Mouse (Mus musculus): ENCODE data around the gene Stard3.
A peak's percentile ranks its signal among the peaks of the same experiment; 100 is the strongest.

The Stard3 gene

DNA sequence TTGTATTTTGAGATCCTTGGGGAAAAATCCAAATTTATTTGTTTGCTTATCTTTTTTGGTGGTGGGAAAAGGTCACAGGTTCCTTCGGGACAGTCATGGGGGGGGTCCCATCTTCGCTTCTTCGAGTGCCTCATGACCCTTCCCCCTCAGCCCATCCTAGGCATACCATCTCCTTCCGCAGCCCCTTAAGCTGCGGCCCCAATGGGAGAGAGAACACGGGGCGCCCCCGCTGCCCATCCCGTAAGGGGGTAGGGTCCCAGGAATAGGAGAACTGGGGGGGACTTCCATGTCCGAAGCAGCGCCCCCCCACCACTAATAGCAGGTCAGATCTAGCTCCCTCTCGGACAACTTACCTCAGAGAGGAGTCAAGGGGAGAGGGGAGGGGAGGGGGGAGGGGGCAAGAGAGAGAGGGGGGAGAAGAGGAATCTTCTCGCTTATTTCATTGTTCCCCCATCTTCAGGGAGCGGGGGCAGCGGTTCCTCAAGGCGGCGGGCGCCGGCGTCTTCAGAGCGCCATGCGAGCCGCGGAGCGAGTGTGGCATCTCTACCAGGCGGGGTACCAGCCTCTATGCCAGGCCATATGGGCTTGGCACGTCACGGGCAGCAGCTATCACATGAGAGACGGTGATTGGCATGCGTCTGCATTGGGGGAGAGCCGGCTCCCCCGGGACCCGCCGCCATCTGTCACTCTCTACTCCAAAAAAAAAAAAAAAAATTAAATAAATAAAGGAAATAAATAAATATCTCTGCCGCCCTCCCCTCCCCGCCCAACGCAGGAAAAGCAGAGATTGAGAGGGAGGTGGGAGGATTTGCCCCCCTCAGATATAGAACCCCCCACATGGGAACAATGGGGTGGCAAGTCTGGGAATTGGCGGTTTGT, 28.8 kb upstream of the Stard3 start, which contains the start of gene Neurod2:
TSS of gene Neurod2 (minus strand) at position 568 of the 879 bp plus-strand sequence.
- no peak for DNase-seq

DNA sequence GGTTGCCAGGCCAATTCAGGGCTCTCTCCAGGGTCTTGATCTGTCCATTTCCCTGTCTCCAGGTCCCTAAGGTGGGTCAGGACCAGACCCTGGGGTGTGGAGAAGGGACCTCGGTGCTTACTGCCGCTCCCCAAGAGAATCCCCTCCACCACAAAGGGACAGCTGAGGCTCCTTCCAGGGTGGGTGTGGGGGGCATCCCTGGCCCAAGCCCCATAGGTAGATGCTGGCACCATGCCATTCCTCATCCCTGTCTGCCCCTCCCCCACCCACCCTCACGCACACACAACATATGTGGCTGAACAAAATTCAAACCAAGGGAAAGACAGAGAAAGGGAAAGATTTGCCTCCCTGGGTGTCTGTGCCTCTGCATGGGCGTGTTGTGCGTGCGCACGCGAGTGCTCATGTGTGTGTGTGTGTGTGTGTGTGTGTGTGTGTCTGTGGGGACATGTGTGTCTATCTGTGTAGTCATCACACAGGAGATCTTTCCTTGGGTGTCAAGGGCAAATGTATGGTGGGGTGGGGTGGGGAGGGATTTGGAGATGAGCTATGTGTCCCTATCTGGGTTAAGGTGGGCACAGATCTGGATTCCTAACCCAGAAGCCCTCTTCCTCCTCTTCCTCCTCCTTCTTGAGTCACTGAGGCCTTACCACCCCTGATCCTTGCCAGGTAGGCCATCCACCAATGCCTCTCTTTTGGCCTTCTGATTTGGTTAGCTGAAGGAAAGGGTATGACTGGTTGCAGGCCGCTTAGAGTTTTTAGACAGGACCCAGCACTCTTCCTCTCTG, 28.0 kb upstream of the Stard3 start:
- DNase-seq = no peak

DNA sequence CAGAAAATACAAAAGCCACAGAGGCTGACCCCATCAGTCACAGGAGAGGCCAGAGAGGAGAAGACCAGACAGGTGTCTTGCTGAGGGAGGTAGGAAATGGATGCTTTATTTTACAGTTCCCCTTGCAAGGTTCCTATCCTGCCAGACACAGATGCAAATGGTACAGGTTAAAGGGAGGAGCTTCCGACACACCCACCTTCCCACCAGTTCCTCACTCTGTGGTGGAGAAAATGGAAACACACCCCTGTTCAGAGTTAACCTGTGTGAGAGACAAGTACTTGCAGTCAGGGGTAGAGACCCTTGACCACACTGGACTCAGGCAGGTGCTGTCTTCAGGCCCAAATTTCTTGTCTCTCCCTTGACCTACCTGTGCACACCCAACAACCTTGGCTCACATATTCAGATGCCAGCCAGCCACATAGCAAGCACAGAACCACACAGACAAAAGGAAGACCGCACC, 27.4 kb upstream of the Stard3 start:
- DNase-seq = no peak

DNA sequence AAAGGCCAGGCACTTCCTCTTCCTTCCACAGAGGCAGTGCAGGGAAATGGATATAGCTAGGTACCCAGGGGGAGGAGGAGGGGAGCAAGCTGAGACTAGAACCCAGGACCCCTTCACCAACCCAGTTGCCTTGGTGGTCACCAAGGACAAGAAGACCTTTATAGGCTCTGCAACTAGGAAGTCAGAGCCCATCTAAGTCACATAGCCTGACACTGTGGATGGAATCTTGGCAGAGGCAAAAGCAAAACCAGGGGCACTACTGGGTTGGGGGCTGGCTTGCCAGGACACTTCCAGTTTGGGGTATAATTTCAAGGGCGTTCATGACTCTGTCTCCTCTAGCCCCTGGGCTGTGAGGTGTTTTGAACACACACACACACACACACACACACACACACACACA, 26.8 kb upstream of the Stard3 start:
- DNase-seq = no peak

DNA sequence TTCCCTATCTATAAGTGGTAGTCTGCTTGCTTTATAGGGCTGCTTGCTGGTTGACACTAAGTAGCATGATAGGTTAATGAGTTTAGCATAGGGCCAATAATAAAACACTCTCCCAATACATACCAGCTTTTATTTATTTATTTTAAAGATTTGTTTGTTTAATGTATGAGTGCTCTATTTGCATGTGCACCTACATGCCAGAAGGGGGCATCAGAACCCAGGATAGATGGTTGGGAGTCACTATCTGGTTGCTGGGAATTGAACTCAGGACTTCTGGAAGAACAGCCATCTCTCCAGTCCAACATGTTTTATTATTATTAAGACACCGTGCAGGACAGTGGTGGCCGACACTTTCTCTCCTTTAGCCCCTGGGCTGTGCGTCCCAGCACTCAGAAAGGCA, 26.0 kb upstream of the Stard3 start:
- no peak for DNase-seq

DNA sequence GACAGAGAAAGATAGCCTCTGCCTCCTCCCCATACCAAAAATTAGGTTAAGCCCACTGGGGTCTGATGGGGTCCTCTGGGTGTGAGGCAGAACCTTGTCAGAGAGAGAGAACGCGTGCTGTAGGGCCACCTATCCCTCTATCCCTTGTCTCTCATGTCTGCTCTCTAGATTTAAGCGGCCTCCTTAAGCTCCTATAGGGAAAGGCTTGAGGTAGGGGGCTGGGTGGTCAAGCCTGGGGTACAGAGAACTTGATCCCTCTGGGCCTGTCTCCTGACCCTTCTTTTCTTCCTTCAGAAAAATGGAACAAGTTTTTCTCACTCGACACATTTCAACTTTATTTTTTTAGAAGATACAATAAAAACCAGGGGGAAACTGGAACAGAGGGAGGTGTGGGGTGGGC, 25.3 kb upstream of the Stard3 start:
- no peak for DNase-seq

DNA sequence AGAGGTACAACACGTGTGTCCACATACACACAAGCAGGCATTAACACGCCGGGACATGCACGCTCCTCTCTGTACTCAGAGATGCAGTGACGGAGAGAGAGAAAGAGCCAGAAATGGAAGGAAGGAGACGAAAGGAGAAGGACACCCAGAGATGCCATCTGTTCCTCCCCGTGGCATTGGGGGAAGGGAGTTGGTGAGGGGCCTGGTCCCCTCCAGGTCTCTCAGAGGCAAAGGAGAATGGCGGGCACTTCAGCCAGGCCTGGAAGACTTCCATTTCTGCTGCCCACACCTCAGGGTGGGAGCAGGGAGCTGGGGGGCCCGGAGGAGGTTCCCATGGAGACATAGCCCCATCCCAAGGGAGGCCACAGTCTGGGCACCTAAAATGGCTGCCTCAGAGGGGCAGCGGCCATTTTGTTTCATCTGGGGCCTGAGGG, 24.9 kb upstream of the Stard3 start:
- DNase-seq = no peak

DNA sequence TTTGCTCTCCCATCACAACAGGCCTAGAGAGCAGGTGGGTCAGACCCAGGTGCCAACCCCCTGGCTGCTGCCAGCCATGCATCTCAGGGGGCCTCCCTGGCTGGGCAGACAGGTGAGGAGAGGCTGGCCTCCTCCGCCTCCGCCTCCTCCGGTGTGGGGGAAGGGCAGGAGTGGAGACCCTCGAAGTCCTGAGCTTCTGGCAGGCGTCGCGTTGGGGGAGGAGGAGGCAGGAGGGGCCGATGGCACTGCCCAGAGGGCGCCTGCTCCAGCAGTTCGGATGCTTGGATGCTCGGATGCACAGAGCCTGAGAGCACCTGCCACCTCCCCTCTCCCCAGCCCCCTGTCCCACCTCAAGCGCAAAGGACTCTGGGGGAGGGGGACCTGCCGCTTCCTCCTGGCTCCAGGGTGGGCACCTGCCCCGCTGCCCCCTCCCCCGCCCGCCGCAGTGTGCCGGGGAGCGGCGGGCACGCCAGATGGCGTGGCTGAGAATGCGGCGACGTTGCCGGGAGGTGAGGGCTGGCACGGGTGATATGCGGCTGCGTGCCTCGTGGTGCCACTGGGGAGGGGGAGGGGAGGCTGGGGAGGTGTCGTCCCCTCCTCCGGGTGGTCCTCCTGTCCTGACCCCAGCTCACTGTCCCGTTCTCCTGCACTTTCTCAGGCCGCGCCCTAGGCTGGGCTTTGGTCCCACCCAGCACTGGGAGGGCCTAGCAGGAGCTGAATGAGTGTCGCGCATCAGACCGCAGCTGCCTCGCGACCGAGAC, 24.0 kb upstream of the Stard3 start:
- no peak for DNase-seq

DNA sequence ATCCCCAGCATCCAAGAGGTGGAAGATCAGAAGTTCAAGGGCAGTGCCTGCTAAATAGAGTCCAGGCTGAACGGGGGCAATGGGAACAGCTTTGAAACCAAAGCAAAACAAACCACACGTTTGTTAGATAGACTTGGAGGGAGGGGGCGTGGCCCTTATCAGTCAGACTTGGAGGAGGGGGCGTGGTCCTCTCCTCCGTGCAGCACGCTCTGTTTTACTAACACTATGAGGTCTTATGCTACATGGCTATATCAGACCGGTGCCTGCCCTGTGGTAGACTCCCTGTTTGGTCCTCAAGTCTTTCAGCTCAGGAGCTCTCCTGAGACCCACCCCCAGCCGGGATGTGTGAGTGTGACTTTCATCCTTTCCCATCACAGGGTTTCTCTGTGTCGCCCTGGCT, 22.9 kb upstream of the Stard3 start:
- DNase-seq = no peak

DNA sequence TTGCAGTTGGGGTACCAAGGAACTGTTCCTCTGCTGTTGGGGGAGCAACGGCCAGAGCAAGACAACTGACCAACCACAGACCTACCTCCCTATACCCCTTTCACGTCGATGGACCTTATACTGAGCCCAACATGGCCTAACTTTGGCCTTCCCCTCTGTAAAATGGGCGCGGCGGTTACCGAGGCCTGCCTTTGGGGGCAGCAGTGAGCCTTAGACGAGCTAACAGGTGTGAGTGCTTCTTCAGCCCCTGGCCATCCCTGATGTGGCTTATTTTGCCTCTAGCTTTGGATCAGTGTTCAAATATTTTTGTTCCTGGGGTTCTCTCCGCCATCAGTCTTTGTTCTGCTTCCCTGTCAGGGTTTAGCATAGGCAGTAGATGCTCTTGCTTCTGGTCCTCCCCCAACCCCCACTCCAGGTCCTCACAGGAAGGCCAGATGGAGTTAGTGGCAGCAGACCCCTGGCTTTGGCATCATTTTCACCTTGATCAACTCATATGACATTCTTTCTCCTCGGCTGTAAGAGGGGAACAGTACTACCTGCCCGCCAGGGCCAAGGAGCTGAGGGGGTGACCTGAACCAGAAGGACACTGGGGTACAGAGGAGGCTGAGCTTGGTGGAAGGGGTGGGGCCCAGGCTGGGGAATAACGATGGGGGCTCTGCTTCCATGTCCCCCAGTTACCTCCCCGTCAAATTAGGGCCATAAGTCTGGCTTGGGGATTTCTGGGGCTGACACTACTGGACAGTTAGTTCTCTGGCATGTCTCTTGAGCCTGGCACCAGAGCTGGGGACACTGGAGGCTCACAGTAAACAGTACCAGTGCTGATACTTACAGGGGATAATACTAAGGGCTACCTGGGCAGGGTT, 21.7 kb upstream of the Stard3 start:
- DNase-seq = no peak

DNA sequence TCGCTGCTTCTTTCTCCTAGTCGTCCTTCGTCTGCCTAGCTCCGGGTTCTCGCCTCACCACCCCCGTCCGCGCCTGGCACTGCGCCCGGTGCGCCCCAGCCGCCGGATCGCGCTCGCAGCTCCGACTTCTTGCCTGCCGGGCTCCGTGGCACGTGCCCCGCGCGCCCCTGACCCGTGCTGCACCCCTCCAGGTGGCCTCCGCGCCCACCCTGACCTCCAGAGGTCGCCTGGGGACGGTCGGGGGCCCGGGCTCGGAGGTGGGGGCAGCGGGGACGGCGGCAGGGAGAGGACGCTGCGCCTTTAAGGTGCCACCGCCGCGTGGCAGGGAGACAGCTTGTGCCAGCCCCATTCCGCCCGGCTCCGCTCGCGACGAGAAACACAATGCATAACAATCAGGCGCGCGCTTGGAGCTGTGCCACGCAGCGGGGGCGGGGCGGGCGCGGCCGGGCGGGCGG, 19.6 kb upstream of the Stard3 start:
- DNase-seq = no peak

DNA sequence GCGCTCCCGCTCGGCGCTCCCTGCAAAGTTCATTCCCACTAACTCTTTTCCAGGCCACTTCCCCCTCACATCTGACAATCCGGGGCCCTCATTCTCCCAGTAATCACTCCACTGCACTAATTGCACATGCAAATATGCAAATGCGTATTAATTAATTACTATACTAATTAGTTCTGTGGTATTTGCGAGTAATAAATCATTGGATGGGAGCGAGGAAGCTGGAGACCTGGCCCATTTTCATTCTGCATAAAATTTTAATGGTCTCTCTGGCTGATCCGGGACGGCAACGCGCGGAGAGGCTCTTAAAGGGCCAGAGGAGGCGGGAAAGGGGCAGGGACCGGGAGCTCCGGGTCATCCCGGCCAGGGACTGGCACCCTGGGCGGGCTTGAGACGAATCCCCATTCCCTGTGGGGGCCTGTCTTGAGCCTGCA, 19.1 kb upstream of the Stard3 start:
- no peak for DNase-seq

DNA sequence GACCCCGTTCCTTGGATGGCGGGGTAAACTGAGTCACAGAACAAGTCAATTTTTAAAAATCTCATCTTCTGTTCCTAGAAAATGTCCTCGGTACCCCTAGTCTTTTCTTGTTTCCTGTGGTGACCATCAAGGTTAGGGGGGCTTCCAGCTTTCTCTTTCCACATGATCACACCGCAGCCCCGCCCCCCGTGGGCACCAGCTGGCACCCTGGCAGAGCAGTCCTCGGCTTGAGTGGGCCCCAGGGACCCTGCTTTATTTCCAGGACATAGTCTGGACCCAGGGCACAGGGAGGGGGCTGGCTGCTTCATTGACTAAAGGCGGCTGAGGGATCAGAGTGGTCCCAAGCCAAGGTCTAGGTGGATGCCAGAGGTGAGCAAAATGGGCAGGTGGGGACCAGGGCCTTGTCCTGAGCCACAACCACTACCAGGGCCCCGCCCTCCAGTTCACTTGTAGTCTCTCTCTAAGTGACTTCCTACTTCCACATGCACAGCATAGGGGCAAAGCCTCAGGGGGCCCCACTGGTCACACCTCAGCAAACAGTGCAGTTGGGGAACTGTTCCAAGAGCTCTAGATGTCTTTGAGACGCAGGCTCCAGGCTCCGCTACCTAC, 18.4 kb upstream of the Stard3 start:
- DNase-seq = no peak

DNA sequence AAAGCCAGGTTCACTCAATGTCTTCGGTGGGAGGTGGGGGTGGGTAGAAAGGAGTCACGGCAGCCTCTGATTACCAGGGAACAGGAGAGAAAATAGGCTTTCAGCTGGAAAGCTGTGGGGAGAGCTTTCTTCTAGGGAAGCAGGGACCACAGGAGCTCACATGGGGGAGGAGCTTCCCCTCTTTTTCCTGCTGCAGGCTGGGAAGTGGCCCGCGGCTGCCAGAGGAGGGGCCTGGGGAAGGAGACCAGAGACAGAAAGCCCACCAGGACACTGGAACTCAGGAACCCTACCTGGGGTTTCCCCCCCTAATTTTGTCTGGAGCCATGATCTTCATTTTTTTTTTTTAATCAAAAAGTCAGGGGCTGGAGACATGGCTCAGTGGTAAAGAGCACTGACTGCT, 17.6 kb upstream of the Stard3 start:
- no peak for DNase-seq

DNA sequence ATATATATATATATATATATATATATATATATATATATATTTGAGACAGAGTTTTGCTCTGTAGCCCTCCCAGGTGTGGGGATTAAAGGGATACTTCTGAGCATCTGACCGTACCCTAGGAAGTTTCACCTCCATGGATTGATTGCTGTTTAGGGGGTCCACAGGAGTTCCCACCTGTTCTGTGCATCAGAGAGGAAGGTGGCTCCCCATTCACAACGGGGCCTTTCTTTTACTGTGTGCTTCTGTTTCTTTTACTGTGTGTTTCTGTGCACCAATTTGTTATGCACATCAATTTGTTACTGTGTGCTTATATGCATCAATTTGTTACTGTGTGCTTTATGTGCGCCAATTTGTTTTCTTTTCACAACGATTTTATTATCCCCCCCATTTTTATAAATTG, 17.0 kb upstream of the Stard3 start:
- no peak for DNase-seq

DNA sequence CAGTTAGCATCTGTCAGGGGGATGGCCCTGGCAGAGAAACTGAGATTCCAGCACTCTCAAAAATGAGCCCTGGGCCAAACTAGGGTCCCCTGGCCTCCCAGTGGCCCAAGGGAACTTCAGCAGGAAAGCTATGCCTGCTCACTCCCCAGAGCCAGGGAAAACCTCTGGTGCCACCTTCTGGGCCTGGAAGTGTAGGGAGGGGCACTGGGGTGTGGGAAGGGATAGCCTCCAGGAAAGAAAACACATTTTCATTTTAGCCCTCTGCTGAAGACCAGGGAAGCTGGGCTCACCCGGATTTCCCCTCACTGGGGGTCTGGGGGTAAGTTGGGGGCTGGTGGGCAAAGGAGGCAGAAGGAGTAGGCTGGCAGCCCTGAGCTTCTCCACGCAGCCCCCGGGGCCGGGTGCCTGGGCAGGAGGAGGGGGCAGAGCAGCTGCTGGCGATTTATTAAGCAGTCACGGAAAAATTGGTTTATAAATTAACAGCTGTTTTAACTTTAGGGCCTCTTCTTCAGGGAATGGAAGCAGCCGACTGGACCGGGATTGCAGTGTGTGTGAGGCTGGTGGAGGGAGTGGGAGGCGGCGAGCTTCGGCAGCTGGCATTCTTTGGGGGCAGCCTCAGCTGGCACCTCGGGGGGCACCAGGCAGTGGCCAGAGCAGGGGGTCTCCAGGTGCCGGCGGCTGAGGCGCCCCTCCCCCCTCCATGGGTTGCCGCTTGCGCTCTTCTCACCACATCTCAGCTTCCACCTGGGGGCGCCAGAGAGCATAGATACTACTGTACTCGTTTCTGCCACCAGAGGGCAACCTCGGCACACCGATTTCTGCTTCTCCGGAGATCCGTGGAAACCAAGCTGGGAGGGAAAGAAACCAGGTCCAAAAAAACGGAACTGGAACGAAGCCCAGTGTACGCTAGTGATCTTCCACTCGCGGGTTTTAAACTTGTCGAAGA, 15.9 kb upstream of the Stard3 start:
- DNase-seq = peak; percentile 91

DNA sequence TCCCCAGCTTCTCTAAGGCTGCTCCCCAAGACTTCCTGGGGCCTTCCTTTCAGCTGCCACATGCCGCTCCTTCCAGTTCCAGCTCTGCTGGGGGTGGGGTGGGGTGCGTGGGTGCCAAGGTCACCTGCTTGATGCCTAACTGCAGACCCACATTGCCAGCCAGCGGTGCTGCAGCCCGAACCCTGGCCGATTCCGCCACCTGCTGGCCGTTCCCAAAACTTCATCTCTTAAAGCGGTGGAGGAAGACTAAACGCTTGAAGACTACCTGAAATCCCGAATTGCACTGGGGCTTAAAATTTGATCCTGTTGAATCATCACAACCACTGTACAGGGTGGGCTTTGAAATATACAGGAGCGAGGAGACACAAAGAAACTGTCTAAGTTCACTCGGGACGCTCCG, 12.9 kb upstream of the Stard3 start:
- DNase-seq = peak; percentile 86

DNA sequence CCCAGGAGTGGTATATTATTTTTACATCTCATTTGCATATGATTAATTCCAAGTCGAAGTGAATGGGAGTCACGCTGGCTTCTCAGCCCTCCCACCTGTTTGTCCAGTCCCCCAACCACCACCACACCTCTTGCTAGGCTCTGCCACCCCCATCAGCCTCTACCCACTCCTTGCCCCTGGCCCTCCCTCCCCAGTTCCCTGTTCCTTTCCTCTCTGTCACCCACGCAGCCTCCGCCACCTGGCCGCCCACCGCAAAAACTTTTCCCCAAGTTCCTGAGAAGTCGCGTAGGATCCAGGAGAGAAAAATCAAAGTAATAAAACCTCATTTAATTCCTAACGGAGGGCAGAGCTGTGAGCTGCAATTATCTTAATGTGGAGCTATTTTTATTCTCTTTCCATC, 12.0 kb upstream of the Stard3 start:
- DNase-seq = no peak

DNA sequence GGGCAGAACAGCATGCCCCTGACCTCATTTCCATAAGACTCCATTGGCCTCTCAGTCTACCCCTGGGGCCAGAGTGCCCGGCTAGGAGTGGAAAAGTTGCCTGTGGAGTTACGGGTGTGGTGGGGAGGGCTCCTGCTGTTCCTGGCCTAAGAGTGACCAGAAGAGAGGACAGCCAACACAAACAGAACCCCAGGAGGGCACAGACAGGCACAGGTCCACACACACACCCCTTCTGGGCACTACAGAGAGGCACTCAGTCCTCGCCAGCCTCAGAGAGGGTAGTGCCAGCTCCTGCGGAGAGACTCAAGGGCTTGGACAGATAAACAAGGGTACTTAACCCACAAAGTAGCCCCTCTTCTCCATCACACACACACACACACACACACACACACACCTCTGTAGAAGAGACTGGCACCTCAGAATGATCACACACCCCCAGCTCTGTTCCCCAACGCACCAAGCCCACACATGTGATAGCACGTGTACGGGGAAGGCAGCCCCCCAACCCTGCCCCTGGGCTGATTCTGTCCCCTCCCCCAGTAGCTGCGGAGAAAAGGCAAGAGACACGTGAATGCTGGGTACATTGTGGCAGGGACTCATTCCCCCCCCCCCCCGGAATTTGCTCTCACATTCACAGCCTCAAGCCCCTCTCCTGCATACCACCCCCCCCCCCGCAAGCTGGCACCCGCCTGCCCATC, 10.6 kb upstream of the Stard3 start:
- DNase-seq = no peak
